Mouse (Mus musculus): ENCODE measurements around the gene Slc26a10.

Gene Slc26a10

GRCm38 (mm10) chr10:127182624-127183023, 2.2 kb upstream of the Slc26a10 start:
- no peak for DNase-seq (ENCODE audit: low read depth, low spot score)

- DNase-seq (ENCODE audit: low read depth, low spot score) = no peak
These were observed 1.1 kb upstream of the Slc26a10 start for GRCm38 (mm10) chr10:127181566-127181965.

DNA sequence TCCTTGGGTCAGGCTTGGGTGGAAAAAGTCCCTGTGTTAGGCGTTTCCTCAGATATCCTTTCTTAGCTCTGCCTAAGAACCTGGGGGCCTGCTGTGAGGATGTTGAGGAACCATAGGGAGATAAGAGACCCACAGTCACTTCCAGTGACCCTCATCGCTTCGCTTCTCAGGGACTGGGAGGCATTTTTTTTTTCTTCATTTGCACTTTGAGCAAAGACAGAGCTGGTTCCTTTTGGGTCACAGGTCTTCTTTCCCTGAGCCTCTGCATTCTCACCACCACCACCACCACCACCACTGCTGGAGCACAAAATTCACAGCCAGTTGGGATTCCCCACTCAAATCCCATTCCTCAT, 226 bp upstream of the Slc26a10 start:
- DNase-seq (ENCODE audit: low read depth, low spot score) = no peak

- no peak for DNase-seq (ENCODE audit: low read depth, low spot score)
These were observed 2.0 kb downstream of the Slc26a10 start for GRCm38 (mm10) chr10:127178286-127179027.

DNA sequence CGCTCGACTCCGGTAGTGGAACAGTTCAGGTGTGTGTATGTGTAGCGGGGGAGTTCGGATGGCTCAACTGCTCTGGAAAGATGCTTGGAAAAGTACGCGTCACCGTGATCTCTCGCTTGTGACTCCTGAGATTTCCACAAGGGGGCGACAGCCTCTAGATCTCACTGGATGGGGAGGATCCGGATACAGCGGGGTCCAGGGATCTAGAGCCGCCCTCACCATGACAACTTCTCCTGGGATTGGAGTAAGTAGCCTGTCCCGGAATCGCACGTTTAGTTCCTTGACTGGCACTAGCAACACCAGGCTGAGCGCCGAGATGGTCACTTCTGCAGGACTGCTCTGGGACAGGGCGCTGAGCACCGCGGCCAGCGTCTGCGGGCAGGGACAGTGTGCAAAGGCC, 2.7 kb downstream of the Slc26a10 start:
- peak; percentile 69 for DNase-seq (ENCODE audit: low read depth, low spot score)

DNA sequence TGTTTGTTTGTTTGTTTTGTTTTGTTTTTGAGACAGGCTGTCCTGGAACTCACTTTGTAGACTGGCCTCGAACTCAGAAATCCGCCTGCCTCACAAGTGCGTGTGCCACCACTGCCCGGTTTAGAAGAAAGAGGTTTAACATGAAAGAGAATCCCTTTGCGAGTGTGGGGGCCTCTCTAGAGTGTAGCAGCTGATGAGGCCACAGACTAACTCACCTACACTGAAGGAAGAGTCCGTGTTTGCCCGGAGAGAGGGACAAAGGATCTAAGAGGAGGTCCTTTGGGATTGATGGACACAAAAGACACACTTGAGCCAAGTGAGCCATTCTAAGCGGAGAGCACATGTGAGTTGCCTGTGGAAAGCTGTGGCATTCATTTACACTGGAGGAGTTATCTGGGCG, 3.2 kb downstream of the Slc26a10 start:
- DNase-seq (ENCODE audit: low read depth, low spot score) = no peak

DNA sequence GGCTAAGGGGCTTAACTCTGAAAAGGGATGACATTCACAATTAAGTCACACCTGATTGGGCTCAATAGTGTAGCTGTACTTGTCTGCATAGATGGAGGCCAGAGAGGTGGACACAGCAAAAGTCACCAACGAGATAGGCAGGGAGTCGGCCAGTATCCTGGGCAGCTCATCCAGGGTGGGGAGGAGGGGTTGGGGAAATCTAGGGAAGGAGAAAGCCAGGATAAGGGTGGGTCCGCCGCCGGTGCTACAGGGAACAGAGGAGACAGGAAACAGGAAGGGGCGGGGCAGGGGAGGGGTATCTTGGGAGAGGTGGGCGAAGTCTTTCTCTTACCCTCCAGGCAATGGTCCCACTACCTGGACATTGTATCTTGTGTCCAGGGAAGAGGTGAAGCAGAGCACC, 3.7 kb downstream of the Slc26a10 start:
- no peak for DNase-seq (ENCODE audit: low read depth, low spot score)

- no peak for DNase-seq (ENCODE audit: low read depth, low spot score)
These were observed 4.2 kb downstream of the Slc26a10 start for GRCm38 (mm10) chr10:127176228-127176627.

GRCm38 (mm10) chr10:127174170-127174569, 6.3 kb downstream of the Slc26a10 start:
- DNase-seq (ENCODE audit: low read depth, low spot score) = no peak

DNA sequence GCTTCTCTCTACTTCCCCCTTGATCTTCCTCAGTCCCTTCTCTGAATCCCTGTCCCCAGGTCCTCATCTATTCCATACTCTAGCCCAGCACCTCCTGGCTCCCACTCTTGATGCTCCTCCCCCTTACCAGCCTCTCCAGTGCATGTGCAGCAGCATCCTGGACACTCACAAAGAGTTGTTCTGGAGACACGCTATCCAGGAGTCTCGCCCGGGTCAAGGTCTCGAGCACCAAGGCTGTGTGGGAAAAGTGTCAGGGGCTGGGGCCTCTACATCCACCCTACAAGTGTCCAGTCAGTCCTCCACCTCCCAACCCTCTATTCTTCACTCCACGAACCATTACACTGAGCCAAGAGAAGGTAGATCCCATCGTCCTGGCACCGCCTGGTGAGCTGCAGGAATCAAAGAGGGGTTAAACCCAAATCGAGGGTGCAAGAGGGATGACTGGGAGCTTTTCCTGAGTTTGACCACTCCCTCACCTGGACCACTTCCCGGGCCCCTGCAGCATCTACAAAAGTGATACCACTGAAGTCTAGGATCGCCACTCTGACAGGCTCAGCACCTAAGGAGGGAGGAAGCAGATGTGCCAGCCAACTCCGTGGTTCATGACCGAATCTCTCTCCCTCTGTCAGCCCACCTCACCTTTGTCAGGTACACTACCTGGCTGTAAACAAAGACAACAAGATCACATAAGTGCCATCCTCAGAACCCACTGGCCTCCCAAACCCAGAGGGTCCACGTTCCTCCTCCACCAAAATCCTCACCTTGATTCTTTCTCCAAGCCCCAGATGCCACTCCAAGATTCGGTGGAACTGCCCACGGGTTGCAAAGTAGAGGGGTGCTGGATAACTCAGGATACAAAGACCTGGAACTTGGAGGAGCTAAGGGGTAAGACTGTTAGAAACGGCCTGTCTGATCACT, 7.0 kb downstream of the Slc26a10 start:
- DNase-seq (ENCODE audit: low read depth, low spot score) = no peak

- no peak for DNase-seq (ENCODE audit: low read depth, low spot score)
These were observed 8.7 kb downstream of the Slc26a10 start for GRCm38 (mm10) chr10:127171631-127172200.

GRCm38 (mm10) chr10:127170837-127171272, 9.6 kb downstream of the Slc26a10 start:
- DNase-seq (ENCODE audit: low read depth, low spot score) = no peak

DNA sequence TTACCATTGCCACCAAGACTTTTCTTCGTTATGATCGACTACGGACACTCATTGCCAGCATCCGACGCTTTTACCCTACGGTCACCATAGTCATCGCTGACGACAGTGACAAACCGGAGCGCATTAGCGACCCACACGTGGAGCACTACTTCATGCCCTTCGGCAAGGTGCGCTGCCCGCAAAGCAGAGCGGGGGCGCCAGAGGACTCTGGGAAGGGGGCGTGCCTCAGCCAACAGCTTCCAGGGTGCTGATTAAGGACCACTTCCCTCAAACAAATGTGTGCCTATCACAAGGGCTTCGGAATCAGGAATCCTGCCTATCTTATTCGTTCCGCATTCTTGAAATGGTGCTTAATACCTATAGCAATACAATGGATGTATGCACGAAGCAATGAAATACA, 10.4 kb downstream of the Slc26a10 start:
- DNase-seq (ENCODE audit: low read depth, low spot score) = no peak

- no peak for DNase-seq (ENCODE audit: low read depth, low spot score)
These were observed 12.7 kb downstream of the Slc26a10 start for GRCm38 (mm10) chr10:127167614-127168192.

- DNase-seq (ENCODE audit: low read depth, low spot score) = no peak
These were observed 13.5 kb downstream of the Slc26a10 start for GRCm38 (mm10) chr10:127166771-127167613.

- DNase-seq (ENCODE audit: low read depth, low spot score) = no peak
These were observed 14.1 kb downstream of the Slc26a10 start for GRCm38 (mm10) chr10:127166404-127166715.

- no peak for DNase-seq (ENCODE audit: low read depth, low spot score)
These were observed 14.6 kb downstream of the Slc26a10 start for GRCm38 (mm10) chr10:127165654-127166403.

GRCm38 (mm10) chr10:127165354-127165653, 15.1 kb downstream of the Slc26a10 start:
- no peak for DNase-seq (ENCODE audit: low read depth, low spot score)

DNA sequence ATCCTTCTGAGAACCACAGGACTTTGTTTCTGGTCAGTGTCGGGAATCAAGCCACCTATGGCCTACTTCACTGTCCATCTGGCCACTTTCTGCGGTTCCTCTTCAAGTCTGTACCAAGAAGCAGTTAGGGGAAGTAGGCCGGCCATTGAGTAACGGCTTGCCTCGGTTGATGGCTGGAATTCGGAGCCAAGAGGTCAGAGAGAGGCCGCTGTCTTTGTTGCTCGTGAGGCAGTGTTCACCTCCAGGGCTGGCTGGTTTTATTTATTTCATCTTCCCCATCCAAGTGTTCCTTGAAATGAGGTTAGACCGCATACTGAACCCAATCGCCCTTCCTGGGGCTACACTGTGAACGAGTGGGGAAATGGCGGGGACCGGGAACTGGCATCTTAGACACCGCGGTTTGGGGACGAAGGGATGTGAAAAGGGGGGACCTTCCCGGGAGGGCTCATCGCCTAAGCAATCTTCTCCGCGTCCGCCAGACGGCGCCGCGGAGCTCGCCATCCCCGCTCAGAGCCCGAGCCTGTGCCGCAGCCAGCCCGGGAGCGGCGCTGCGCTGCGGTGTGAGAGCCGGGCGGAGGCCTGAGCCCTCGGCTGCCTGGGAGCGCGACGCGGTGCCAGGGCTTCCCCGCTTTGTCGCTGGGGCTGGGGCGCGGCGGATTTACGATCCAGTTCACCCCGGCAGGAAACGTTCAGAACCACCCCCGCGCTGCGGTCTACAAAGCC, 15.7 kb downstream of the Slc26a10 start, which contains the start of gene B4galnt1:
Gene B4galnt1, plus strand, starts transcription at position 595 of the 723 bp plus-strand sequence.
- DNase-seq (ENCODE audit: low read depth, low spot score) = peak; percentile 62

DNA sequence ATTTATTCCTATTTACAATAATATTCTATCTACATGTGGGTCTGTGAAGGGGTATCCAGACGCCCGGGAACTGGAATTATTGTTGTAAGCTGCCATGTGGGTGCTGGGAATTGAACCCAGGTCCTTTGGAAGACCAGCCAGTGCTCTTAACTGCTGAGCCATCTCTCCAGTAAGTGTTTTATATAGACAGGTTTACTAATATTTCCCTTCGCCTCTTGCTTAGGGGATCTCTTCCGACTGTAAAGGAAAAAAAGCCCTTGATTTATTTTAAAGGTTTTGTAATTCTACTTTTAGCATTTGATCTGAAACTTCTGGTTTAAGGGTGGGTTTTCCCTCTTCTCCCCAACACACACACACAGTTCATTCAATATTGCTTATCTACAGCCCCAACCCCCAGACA, 16.3 kb downstream of the Slc26a10 start:
- no peak for DNase-seq (ENCODE audit: low read depth, low spot score)

Data from retina, adult 2 months (tissue).